Mouse (Mus musculus) WW6 (cell line): ENCODE results near the gene Gatad2a.

Experiments
- DNase-seq: peaks from one replicate; pipeline ENCODE4 v3.0.0-alpha.2; 2013; ENCODE audit warnings: low read depth, low spot score

Gene Gatad2a

GRCm38 (mm10) chr8:69937466-69937865, 58.7 kb downstream of the Gatad2a start:
- no peak for DNase-seq

GRCm38 (mm10) chr8:69936050-69936794, 60.0 kb downstream of the Gatad2a start:
- DNase-seq, result peak; percentile 93

GRCm38 (mm10) chr8:69935431-69935830, 60.8 kb downstream of the Gatad2a start:
- DNase-seq, result no peak

GRCm38 (mm10) chr8:69934582-69934981, 61.6 kb downstream of the Gatad2a start:
- DNase-seq, result no peak

GRCm38 (mm10) chr8:69933811-69934210, 62.4 kb downstream of the Gatad2a start:
- no peak for DNase-seq

GRCm38 (mm10) chr8:69926901-69927300, 69.3 kb downstream of the Gatad2a start:
- DNase-seq, result no peak

- DNase-seq, result no peak
These were observed 72.2 kb downstream of the Gatad2a start for GRCm38 (mm10) chr8:69923986-69924385.

GRCm38 (mm10) chr8:69921141-69921540, 75.0 kb downstream of the Gatad2a start:
- no peak for DNase-seq

- DNase-seq, result peak; percentile 75
These were observed 76.1 kb downstream of the Gatad2a start for GRCm38 (mm10) chr8:69919876-69920662.

- DNase-seq, result peak; percentile 79
These were observed 77.2 kb downstream of the Gatad2a start for GRCm38 (mm10) chr8:69919010-69919409.

GRCm38 (mm10) chr8:69918506-69918905, 77.7 kb downstream of the Gatad2a start:
- no peak for DNase-seq

- DNase-seq, result no peak
These were observed 80.4 kb downstream of the Gatad2a start for GRCm38 (mm10) chr8:69915748-69916147.

GRCm38 (mm10) chr8:69914526-69914925, 81.7 kb downstream of the Gatad2a start:
- no peak for DNase-seq

- DNase-seq, result no peak
These were observed 83.6 kb downstream of the Gatad2a start for GRCm38 (mm10) chr8:69912478-69913074.

- DNase-seq, result no peak
These were observed 84.3 kb downstream of the Gatad2a start for GRCm38 (mm10) chr8:69911917-69912316.

- DNase-seq, result no peak
These were observed 89.1 kb downstream of the Gatad2a start for GRCm38 (mm10) chr8:69907106-69907505.

GRCm38 (mm10) chr8:69906260-69906659, 89.9 kb downstream of the Gatad2a start:
- DNase-seq, result no peak

GRCm38 (mm10) chr8:69904096-69904495, 92.1 kb downstream of the Gatad2a start:
- DNase-seq, result no peak

GRCm38 (mm10) chr8:69903063-69903542, 93.1 kb downstream of the Gatad2a start:
- DNase-seq, result peak; percentile 100

- DNase-seq, result no peak
These were observed 93.8 kb downstream of the Gatad2a start, which contains the start of the genes Tssk6, Ndufa13 and Yjefn3 for GRCm38 (mm10) chr8:69902163-69903062. TSS of gene Tssk6 (plus strand) at chr8:69902184. TSS of gene Ndufa13 (minus strand) at chr8:69902558. TSS of gene Yjefn3 (minus strand) at chr8:69902712.
